Mouse (Mus musculus) liver, postnatal 0 days (tissue): ENCODE data around the gene Lypd6b. TPM values are rescaled to one million over a fixed set of nuclear protein-coding genes. Genes with fewer than 3 reads are reported as not detected.

Source experiments
- ATAC-seq: fragments of 200-750 bp; cut with Nextera tagmentation; 2 replicates; pipeline ENCODE4 v1.8.0; 2017; ENCODE audit warnings: mild to moderate bottlenecking, moderate library complexity
- DNase-seq: peaks from one replicate; pipeline ENCODE4 v3.0.0-alpha.2; 2016
- H3K27ac ChIP-seq: fragments of 300-500 bp; sonication (generic); 2 replicates; pipeline ENCODE4 v1.5.1; 2014; ENCODE audit warnings: antibody characterized with exemption, moderate library complexity, mild to moderate bottlenecking, low read depth
- H3K27me3 ChIP-seq: fragments of 300-500 bp; sonication (generic); 2 replicates; pipeline ENCODE4 v1.6.1; 2014; ENCODE audit warnings: low read length, control low read depth, mixed read lengths; ENCODE audit not compliant: insufficient read depth
- H3K36me3 ChIP-seq: fragments of 300-500 bp; sonication (generic); replicated peaks from 2 replicates; pipeline ENCODE4 v1.6.1; 2014; ENCODE audit warnings: mild to moderate bottlenecking, control low read depth, low read length, moderate library complexity, mixed read lengths; ENCODE audit not compliant: insufficient read depth
- H3K4me1 ChIP-seq: fragments of 300-500 bp; sonication (generic); 2 replicates; pipeline ENCODE4 v1.6.1; 2014; ENCODE audit warnings: antibody characterized with exemption, mild to moderate bottlenecking, control low read depth; ENCODE audit not compliant: insufficient read depth
- H3K4me2 ChIP-seq: fragments of 300-500 bp; sonication (generic); 2 replicates; pipeline ENCODE4 v1.6.1; 2014; ENCODE audit warnings: low read depth, mild to moderate bottlenecking, low read length, moderate library complexity, mixed read lengths
- H3K4me3 ChIP-seq: fragments of 300-500 bp; sonication (generic); 2 replicates; pipeline ENCODE4 v1.5.1; 2014; ENCODE audit warnings: low read depth, low read length
- H3K9ac ChIP-seq: fragments of 300-500 bp; sonication (generic); replicated peaks from 2 replicates; pipeline ENCODE4 v1.6.1; 2014; ENCODE audit warnings: mild to moderate bottlenecking, moderate library complexity
- H3K9me3 ChIP-seq: fragments of 300-500 bp; sonication (generic); 2 replicates; pipeline ENCODE4 v1.6.1; 2016; ENCODE audit warnings: mild to moderate bottlenecking, control low read depth, low read length, mixed read lengths
- CTCF ChIP-seq: sonication (generic); IDR thresholded peaks from 2 replicates; pipeline ENCODE4 v1.5.1; 2016; ENCODE audit warnings: antibody characterized with exemption, low read depth
- EP300 ChIP-seq: IDR thresholded peaks from 2 replicates; pipeline ENCODE4 v1.6.1; 2016; ENCODE audit warnings: antibody characterized with exemption, low read depth, mild to moderate bottlenecking
- WGBS: fragments of 180-500 bp; shearing (Covaris S2); extraction: QIAGEN DNeasy Blood & Tissue Kit; methylation state at CpG from one replicate; pipeline ENCODE4 v1.1.7; 2014; ENCODE audit not compliant: insufficient replicate concordance; 5-methylcytosine and 5-hydroxymethylcytosine counted together
- polyA plus RNA-seq: library from polyadenylated mRNA; unstranded; fragments of >200 nt; fragmentation: Nextera tagmentation; extraction: Ambion mirVana; gene quantifications from 2 replicates; pipeline ENCODE4 v1.2.1, GENCODE M21; 2015

The Lypd6b gene
- polyA plus RNA-seq, 1 experiment from 2014 or later, result not detected

GRCm38 (mm10) chr2:49764331-49764946 is 23.0 kb upstream of the Lypd6b start:
- DNase-seq (peak; percentile 48), ATAC-seq (no peak)
- TF ChIP-seq EP300 (no peak), CTCF (peak; percentile 87)
- Histone ChIP-seq H3K27ac (no peak overlapping the region), H3K36me3 (no peaks in the 10 kb centered on the region), H3K4me3 (no peak overlapping the region), H3K4me1 (no peaks in the 10 kb centered on the region), H3K4me2 (no peak overlapping the region), H3K9me3 (no peaks in the 10 kb centered on the region), H3K9ac (no peak overlapping the region), H3K27me3 (no peaks in the 10 kb centered on the region)
- 43% methylated on average over 7 of the region's 7 CpGs for WGBS

- ATAC-seq, result no peak
- Histone ChIP-seq H3K27ac (no peak overlapping the region), H3K27me3 (no peaks in the 10 kb centered on the region), H3K36me3 (no peaks in the 10 kb centered on the region), H3K4me2 (no peak overlapping the region), H3K4me1 (peaks cover 5% of the 10 kb centered on the region; the same call in 1 of the 2 replicates), H3K9ac (no peak overlapping the region), H3K9me3 (no peaks in the 10 kb centered on the region), H3K4me3 (no peak overlapping the region)
- 87% methylated on average over 2 of the region's 2 CpGs for WGBS
- TF ChIP-seq CTCF (no peak), EP300 (no peak)
- DNase-seq, result no peak
Measured at GRCm38 (mm10) chr2:49768916-49769315, 18.6 kb upstream of the Lypd6b start.

DNA sequence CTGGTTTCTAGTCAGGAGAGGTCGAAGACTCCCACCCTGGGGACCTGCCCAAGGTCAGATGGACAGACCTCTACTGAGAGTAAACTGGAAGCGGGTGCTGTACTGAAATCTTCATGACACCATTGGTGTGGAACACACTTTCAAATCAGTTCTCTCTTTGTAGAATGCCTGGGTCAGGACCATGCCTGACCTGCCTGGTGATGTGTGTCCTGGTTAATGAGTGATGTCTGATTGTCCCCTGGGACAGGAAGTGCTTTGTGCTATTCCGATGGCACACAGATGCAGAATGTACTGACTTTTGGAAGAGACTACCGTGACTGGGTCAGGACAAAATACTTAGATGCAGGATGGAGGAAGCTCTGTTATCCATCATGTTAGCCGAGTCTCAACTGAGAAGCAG is 17.0 kb upstream of the Lypd6b start:
- no peak overlapping the region for H3K4me3 ChIP-seq
- TF ChIP-seq EP300, result no peak
- no peak for TF ChIP-seq CTCF
- H3K9ac ChIP-seq, result no peak overlapping the region
- no peaks in the 10 kb centered on the region for H3K36me3 ChIP-seq
- H3K27ac ChIP-seq, result no peak overlapping the region
- WGBS, result 74% methylated on average over 5 of the region's 5 CpGs
- no peak overlapping the region for H3K4me2 ChIP-seq
- H3K9me3 ChIP-seq, result no peaks in the 10 kb centered on the region
- peaks cover 9% of the 10 kb centered on the region for H3K4me1 ChIP-seq
- H3K27me3 ChIP-seq, result no peaks in the 10 kb centered on the region
- DNase-seq, result no peak
- no peak for ATAC-seq

GRCm38 (mm10) chr2:49771172-49771571 is 16.3 kb upstream of the Lypd6b start:
- ATAC-seq (no peak), DNase-seq (peak; percentile 22)
- WGBS, result 29% methylated on average over 11 of the region's 11 CpGs
- no peaks in the 10 kb centered on the region for H3K36me3 ChIP-seq
- H3K4me3 ChIP-seq, result no peak overlapping the region
- H3K27me3 ChIP-seq, result no peaks in the 10 kb centered on the region
- H3K4me2 ChIP-seq, result peak overlapping the region; percentile 20
- H3K27ac ChIP-seq, result no peak overlapping the region
- H3K4me1 ChIP-seq, result peaks cover 9% of the 10 kb centered on the region
- H3K9ac ChIP-seq, result no peak overlapping the region
- no peaks in the 10 kb centered on the region for H3K9me3 ChIP-seq
- TF ChIP-seq EP300 (no peak), CTCF (no peak)

- WGBS, result 54% methylated on average over 10 of the region's 10 CpGs
- H3K27me3 ChIP-seq, result no peaks in the 10 kb centered on the region
- DNase-seq (peak; percentile 23), ATAC-seq (peak; percentile 95)
- no peaks in the 10 kb centered on the region for H3K36me3 ChIP-seq
- H3K9ac ChIP-seq, result 0 out of 2 replicates have a peak overlapping the region, but pooled peaks have one; percentile 1
- H3K4me2 ChIP-seq, result peak overlapping the region; percentile 26
- H3K4me3 ChIP-seq, result no peak overlapping the region
- no peaks in the 10 kb centered on the region for H3K9me3 ChIP-seq
- peaks cover 9% of the 10 kb centered on the region for H3K4me1 ChIP-seq
- peak; percentile 98 for TF ChIP-seq EP300
- TF ChIP-seq CTCF, result no peak
- peak overlapping the region; percentile 80 for H3K27ac ChIP-seq
Measured at GRCm38 (mm10) chr2:49773194-49773931, 14.1 kb upstream of the Lypd6b start.

DNA sequence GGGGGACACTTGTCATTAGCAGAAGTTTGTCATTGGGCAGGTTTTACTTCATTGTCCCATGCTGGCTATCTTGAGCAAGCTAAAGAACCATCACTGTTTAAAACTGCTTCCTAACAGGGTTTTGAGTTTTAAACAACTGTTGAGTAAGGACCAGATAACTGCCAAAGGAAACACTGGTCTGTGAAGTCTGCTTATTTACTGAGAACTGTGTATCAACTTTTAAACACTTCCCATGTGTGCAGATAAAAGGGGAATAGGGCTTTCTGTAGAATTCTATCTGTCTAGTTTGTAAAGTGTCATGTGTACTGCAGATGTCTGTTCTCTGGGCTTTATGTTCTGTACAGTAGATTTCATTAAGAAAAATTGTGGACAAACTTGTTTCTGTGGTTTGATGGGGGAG is 13.3 kb upstream of the Lypd6b start:
- Histone ChIP-seq H3K4me3 (no peak overlapping the region), H3K9me3 (no peaks in the 10 kb centered on the region), H3K36me3 (no peaks in the 10 kb centered on the region), H3K9ac (no peak overlapping the region; the same call in 1 of the 2 replicates), H3K4me2 (0 out of 2 replicates have a peak overlapping the region, but pooled peaks have one; percentile 26), H3K4me1 (peaks cover 9% of the 10 kb centered on the region), H3K27ac (peak overlapping the region; percentile 80), H3K27me3 (no peaks in the 10 kb centered on the region)
- no peak for DNase-seq
- ATAC-seq, result no peak
- TF ChIP-seq CTCF, result no peak
- TF ChIP-seq EP300, result no peak
